In the genomic region with DNA sequence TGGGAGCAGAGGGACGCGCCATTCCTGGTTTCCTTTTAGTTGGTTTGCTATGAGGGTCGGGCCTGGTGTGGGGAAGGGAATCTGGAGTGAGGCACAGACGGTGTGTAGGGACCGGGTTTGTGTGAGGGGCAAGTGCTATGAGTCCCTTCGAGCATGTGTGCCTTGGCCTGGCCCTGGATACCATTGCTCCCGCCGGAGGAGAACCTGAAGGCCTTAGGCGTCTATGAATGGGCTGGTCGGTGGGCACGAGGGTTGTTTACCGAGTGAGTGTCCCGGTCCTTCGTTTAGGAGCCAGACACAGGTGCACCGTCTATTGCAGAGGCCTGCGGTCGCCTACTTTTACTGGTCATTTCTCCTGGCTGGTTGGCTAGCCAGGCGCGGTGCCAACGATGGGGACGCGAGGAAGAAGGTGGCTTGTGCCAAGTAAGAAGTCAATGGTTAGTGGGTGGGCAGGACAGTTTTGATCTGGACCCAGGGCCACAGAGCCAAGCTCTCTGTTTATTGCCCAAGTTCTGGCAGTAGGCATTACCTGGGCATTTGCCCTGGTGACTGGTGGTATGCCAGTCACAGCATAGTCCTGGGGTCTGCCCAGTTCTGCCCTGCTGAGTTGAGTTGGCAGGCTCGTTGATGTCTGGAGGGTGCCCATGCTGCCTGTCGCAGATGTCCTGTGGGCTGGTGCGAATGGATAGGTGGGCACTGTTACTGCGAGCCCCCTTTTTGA, we compare ENCODE assay signal across 9 mouse cellular contexts. TPM values are rescaled to one million over a fixed set of nuclear protein-coding genes. Genes with fewer than 3 reads are reported as not detected.
DNase-seq lines count a peak whose midpoint lies in the region; ATAC-seq and TF ChIP-seq lines count a peak whose summit lies in the region.
"Had no signal": no experiment of that assay in that cellular context is flagged by ENCODE, and none has a peak within 500 bp of the region (broad histone marks: within the 10 kb centered on the region; RNA-seq: fewer than 3 reads in every experiment).

No protein-coding gene starts in this region.

- H3K4me2 ChIP-seq in hindbrain, embryonic 12.5 days (replicated peaks): peak overlapping the region; percentile 94

- no peak for TF ChIP-seq POLR2A in small intestine, adult 2 months (IDR thresholded peaks at IDR 0.05; ENCODE audit: low read depth, low read length)

- peaks cover 32% of the 10 kb centered on the region for H3K4me1 ChIP-seq in hindbrain, embryonic 12.5 days
- peaks cover 22% of the 10 kb centered on the region for H3K4me1 ChIP-seq in small intestine, adult 2 months (ENCODE audit: control insufficient read depth, insufficient read depth, insufficient read length, low read length)

- H3K4me3 ChIP-seq in hindbrain, embryonic 12.5 days: peak overlapping the region; percentile 68
- peak overlapping the region; percentile 78 for H3K4me3 ChIP-seq in small intestine, adult 2 months (ENCODE audit: low read depth, low read length)

- H3K27ac ChIP-seq in hindbrain, embryonic 12.5 days: peak overlapping the region; percentile 100
- peak overlapping the region; percentile 91 for H3K27ac ChIP-seq in small intestine, adult 2 months (ENCODE audit: insufficient read depth, low read depth, low read length)

- no peaks in the 10 kb centered on the region for H3K27me3 ChIP-seq in hindbrain, embryonic 12.5 days
- no peaks in the 10 kb centered on the region for H3K27me3 ChIP-seq in small intestine, adult 2 months (ENCODE audit: control insufficient read depth, insufficient read depth, low read length)

- H3K9me3 ChIP-seq in hindbrain, embryonic 12.5 days (replicated peaks): no peaks in the 10 kb centered on the region

- DNase-seq in left cerebral cortex, adult 18-20 months (ENCODE audit: low spot score in 2 of 2): peak; percentile 44 to 58
- DNase-seq in left cerebral cortex, adult 11 months (ENCODE audit: low spot score): no peak
- peak; percentile 92 to 95 for DNase-seq in cerebellum, adult 18-20 months
- DNase-seq in layer of hippocampus, postnatal 36 days: peak; percentile 60 to 71
- peak; percentile 54 for DNase-seq in lung, postnatal 14 days

- peak; percentile 10; the same call in 1 of the 2 replicates for ATAC-seq in frontal cortex, adult (ENCODE audit: low TSS enrichment)
- ATAC-seq in hindbrain, embryonic 12.5 days (ENCODE audit: low FRiP score): peak; percentile 61

- H3K9ac ChIP-seq in hindbrain, embryonic 12.5 days: peak overlapping the region; percentile 89

- TF ChIP-seq CTCF in small intestine, adult 2 months (IDR thresholded peaks at IDR 0.05; ENCODE audit: extremely low read depth, insufficient read length, insufficient replicate concordance, low read depth, low read length): no peak; the same call in 1 of the 2 replicates

- 18% methylated on average over 26 of the region's 26 CpGs for WGBS in hindbrain, embryonic 12.5 days
- WGBS in small intestine, adult 2 months: 6% methylated on average over 26 of the region's 26 CpGs

- H3K36me3 ChIP-seq in hindbrain, embryonic 12.5 days: peaks cover 5% of the 10 kb centered on the region; the same call in 1 of the 2 replicates
- peaks cover 3% of the 10 kb centered on the region for H3K36me3 ChIP-seq in small intestine, adult 2 months (ENCODE audit: control insufficient read depth, insufficient read depth, low read length)

RNA-seq across cellular contexts. Expression of a gene that starts 1.0 kb away (rescaled TPM):
- 10 to 100 TPM; 84.0 to 86.8 TPM for total RNA-seq in left cerebral cortex, adult 18-20 months (2021)
- 41.1 and 46.9 TPM in 2 replicates for polyA plus RNA-seq in hindbrain, embryonic 12.5 days (2016; fragmentation: Nextera tagmentation; extraction: Ambion mirVana)
- 10 to 100 TPM; 66.6 to 72.9 TPM for total RNA-seq in layer of hippocampus, postnatal 36 days (2021)
- 7.9 and 16.3 TPM in 2 replicates for polyA plus RNA-seq in small intestine, adult 2 months (2012; rRNA removed)

RNA-seq across cellular contexts. Expression of a gene that starts 42.4 kb away (rescaled TPM):
- total RNA-seq in left cerebral cortex, adult 18-20 months (2021): 10 to 100 TPM; 53.8 to 58.4 TPM
- 2.9 and 3.7 TPM in 2 replicates for polyA plus RNA-seq in hindbrain, embryonic 12.5 days (2016; fragmentation: Nextera tagmentation; extraction: Ambion mirVana)
- total RNA-seq in layer of hippocampus, postnatal 36 days (2021): 10 to 100 TPM in 1 of 2 experiments, 1 to 10 TPM in 1; 6.8 to 10.6 TPM
- polyA plus RNA-seq in small intestine, adult 2 months (2012; rRNA removed): 0.03 and 0.04 TPM in 2 replicates
- total RNA-seq: neutrophil, adult 5-6 weeks had no signal

Comparison
In these comparisons a context has a peak if more than half of its experiments do, and no peak if none do; other contexts are left out.
1. RNA of a gene that starts 42.4 kb away (total RNA-seq): 53.8 to 58.4 TPM in left cerebral cortex, adult 18-20 months; 6.8 to 10.6 TPM in layer of hippocampus, postnatal 36 days; every median in the first group is over 4 times any median in the second.